Mouse (Mus musculus) heart, adult 2 months (tissue): ENCODE measurements at regions not wholly inside any gene's neighbourhood (a gene's known extent, or its start where the extent isn't known, plus 50 kb on each side); places are given as distances from the start of the nearest gene placed in this dataset.

Experiments
- DNase-seq, 2 experiments: peaks; one replicate each; pipeline ENCODE4 v3.0.0; 2021
- H3K27ac ChIP-seq: fragments of 200-600 bp; 2 replicates; pipeline ENCODE4 v1.8.1; 2022
- H3K27me3 ChIP-seq: fragments of 200-500 bp; 2 replicates; pipeline ENCODE4 v1.6.1; 2012; ENCODE audit warnings: mild to moderate bottlenecking, low read length, inconsistent platforms, mixed read lengths; ENCODE audit not compliant: control insufficient read depth, insufficient read depth
- H3K36me3 ChIP-seq: fragments of 200-500 bp; 2 replicates; pipeline ENCODE4 v1.6.1; 2012; ENCODE audit warnings: low read length, inconsistent platforms; ENCODE audit not compliant: control insufficient read depth, insufficient read depth
- H3K4me1 ChIP-seq: fragments of 200-500 bp; 2 replicates; pipeline ENCODE4 v1.6.1; 2011; ENCODE audit warnings: low read length; ENCODE audit not compliant: control insufficient read depth, insufficient read depth
- H3K4me3 ChIP-seq: fragments of 200-600 bp; 2 replicates; pipeline ENCODE4 v1.8.1; 2022
- H3K79me2 ChIP-seq: fragments of 200-500 bp; replicated peaks from 2 replicates; pipeline ENCODE4 v1.6.1; 2012; ENCODE audit warnings: mild to moderate bottlenecking, inconsistent platforms, low read length, moderate library complexity, mixed read lengths; ENCODE audit not compliant: control insufficient read depth, insufficient read depth
- H3K9ac ChIP-seq: fragments of 200-500 bp; 2 replicates; pipeline ENCODE4 v1.6.1; 2012; ENCODE audit warnings: low read depth, mild to moderate bottlenecking, control low read depth, inconsistent platforms, low read length, mixed read lengths
- CTCF ChIP-seq: fragments of 200-600 bp; IDR thresholded peaks from 2 replicates; pipeline ENCODE4 v1.8.1; 2022; ENCODE audit warnings: antibody characterized with exemption, mild to moderate bottlenecking, moderate library complexity
- EP300 ChIP-seq: fragments of 200-500 bp; IDR thresholded peaks from 2 replicates; pipeline ENCODE4 v1.6.1; 2011; ENCODE audit warnings: low read depth, low read length, control low read depth; ENCODE audit not compliant: insufficient read depth
- POLR2A ChIP-seq: fragments of 200-500 bp; IDR thresholded peaks from 2 replicates; pipeline ENCODE4 v1.6.1; 2011; ENCODE audit warnings: mild to moderate bottlenecking, low read depth, low read length, control low read depth; ENCODE audit not compliant: insufficient read depth
- WGBS: fragments of 180-500 bp; shearing (Covaris S2); methylation state at CpG from one replicate; pipeline ENCODE4 v1.1.7; 2018; 5-methylcytosine and 5-hydroxymethylcytosine counted together
- intact Hi-C: fragments of 180-260 bp; cut with DNase I; formaldehyde crosslinking; loops from one replicate; pipeline ENCODE4 v1.15.1; 2025

DNA sequence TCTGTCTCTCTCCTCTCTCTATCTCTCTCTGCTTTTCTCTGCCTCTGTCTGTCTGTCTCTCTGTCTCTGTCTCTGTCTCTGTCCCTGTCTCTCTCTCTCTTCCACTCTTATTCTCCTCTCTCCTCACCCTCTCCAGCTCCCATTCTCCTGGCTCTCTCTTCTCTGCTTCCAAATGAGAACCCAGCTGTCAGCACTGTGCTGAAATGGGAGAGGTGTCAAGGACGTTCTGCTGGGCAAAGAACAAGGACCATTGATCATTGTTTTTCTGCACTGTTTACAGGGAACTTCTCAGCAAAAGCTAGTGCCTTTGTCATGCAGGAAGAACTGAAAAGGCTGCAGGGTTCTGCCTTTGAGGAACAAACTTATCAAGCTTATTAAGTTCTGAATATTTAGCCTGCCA is 550.3 kb upstream of the Syt1 start:
- no peak for DNase-seq
- no peaks in the 10 kb centered on the region for H3K4me1 ChIP-seq
- TF ChIP-seq CTCF: no peak
- 10% methylated on average over 1 of the region's 1 CpGs for WGBS
- no peaks in the 10 kb centered on the region for H3K79me2 ChIP-seq
- no peak overlapping the region for H3K9ac ChIP-seq
- H3K4me3 ChIP-seq: no peak overlapping the region
- no peaks in the 10 kb centered on the region for H3K36me3 ChIP-seq
- intact Hi-C loops: no loop called here
- no peaks in the 10 kb centered on the region for H3K27me3 ChIP-seq
- no peak overlapping the region for H3K27ac ChIP-seq

DNA sequence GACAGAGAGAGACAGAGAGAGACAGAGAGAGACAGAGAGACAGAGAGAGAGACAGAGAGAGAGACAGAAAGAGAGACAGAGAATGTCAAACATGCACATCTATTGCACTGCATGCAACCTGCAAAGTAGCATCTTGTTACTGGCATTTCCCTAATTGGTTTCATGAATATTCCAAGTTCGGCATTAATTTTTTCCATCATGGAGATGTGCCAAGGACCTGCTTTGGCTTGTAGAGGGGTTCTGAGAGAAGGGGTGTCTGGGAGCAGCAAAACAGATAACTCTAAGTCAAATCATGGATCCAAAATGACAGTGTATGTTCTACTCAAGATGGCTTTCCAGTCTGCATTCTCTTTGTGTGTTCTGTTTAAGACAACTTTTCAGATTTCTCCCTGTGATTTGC is 532.5 kb upstream of the Syt1 start:
- Histone ChIP-seq H3K27me3 (no peaks in the 10 kb centered on the region), H3K4me3 (no peak overlapping the region), H3K9ac (no peak overlapping the region), H3K36me3 (no peaks in the 10 kb centered on the region), H3K4me1 (no peaks in the 10 kb centered on the region), H3K27ac (no peak overlapping the region), H3K79me2 (no peaks in the 10 kb centered on the region)
- TF ChIP-seq EP300 (no peak), CTCF (no peak), POLR2A (no peak)
- 85% methylated on average over 1 of the region's 1 CpGs for WGBS
- intact Hi-C loops: no loop called here
- no peak for DNase-seq

DNA sequence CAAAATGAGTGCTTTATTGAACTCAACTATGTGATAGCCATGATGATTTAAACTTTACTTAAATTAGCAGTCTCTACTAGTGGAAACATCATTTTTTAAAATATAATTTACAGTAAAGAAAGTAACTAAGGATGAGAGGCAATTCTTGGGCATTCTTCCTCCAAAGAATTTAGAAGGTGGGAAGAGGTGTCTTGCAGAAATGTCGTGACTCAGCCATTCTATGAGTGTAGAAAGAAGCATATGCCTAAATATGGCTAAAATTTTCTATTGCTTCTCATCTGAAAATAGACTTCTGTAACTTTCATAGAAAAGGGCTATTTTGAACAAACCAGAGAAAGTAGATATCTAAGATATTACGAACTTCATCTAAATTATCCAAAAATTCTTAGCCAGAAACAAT is 529.4 kb upstream of the Syt1 start:
- WGBS: 68% methylated on average over 2 of the region's 2 CpGs
- TF ChIP-seq CTCF (no peak), EP300 (no peak), POLR2A (no peak)
- H3K27ac ChIP-seq: no peak overlapping the region
- H3K36me3 ChIP-seq: no peaks in the 10 kb centered on the region
- no peak overlapping the region for H3K9ac ChIP-seq
- no peak overlapping the region for H3K4me3 ChIP-seq
- H3K27me3 ChIP-seq: no peaks in the 10 kb centered on the region
- H3K4me1 ChIP-seq: no peaks in the 10 kb centered on the region
- no peaks in the 10 kb centered on the region for H3K79me2 ChIP-seq
- no peak for DNase-seq
- intact Hi-C loops: no loop called here

- no peak overlapping the region for H3K9ac ChIP-seq
- no peaks in the 10 kb centered on the region for H3K36me3 ChIP-seq
- H3K27me3 ChIP-seq: no peaks in the 10 kb centered on the region
- WGBS: 78% methylated on average over 2 of the region's 2 CpGs
- DNase-seq: no peak
- no peak overlapping the region for H3K27ac ChIP-seq
- intact Hi-C loops: no loop called here
- no peak for TF ChIP-seq CTCF
- no peak for TF ChIP-seq POLR2A
- no peak for TF ChIP-seq EP300
- no peaks in the 10 kb centered on the region for H3K4me1 ChIP-seq
- H3K79me2 ChIP-seq: no peaks in the 10 kb centered on the region
- no peak overlapping the region for H3K4me3 ChIP-seq
Measured at GRCm38 (mm10) chr10:109528096-109528495, 517.3 kb upstream of the Syt1 start.

GRCm38 (mm10) chr10:109521681-109522080 is 510.9 kb upstream of the Syt1 start:
- H3K4me1 ChIP-seq: no peaks in the 10 kb centered on the region
- DNase-seq: no peak
- no peaks in the 10 kb centered on the region for H3K36me3 ChIP-seq
- intact Hi-C loops: no loop called here
- H3K27me3 ChIP-seq: no peaks in the 10 kb centered on the region
- no peak overlapping the region for H3K9ac ChIP-seq
- H3K27ac ChIP-seq: no peak overlapping the region
- no peak overlapping the region for H3K4me3 ChIP-seq
- WGBS: 34% methylated on average over 2 of the region's 2 CpGs
- no peak for TF ChIP-seq EP300
- no peak for TF ChIP-seq CTCF
- TF ChIP-seq POLR2A: no peak
- H3K79me2 ChIP-seq: no peaks in the 10 kb centered on the region

GRCm38 (mm10) chr10:109517664-109518063 is 506.9 kb upstream of the Syt1 start:
- Histone ChIP-seq H3K27me3 (no peaks in the 10 kb centered on the region), H3K27ac (no peak overlapping the region), H3K36me3 (no peaks in the 10 kb centered on the region), H3K79me2 (no peaks in the 10 kb centered on the region), H3K9ac (no peak overlapping the region), H3K4me1 (no peaks in the 10 kb centered on the region), H3K4me3 (no peak overlapping the region)
- no peak for DNase-seq
- 55% methylated on average over 1 of the region's 1 CpGs for WGBS
- intact Hi-C loops: no loop called here
- TF ChIP-seq POLR2A (no peak), EP300 (no peak), CTCF (no peak)
